Mouse (Mus musculus) lung, adult 2 months (tissue): Measurements from ENCODE around the gene Lmntd2.

Experiments used
- CTCF ChIP-seq: fragments of 200-500 bp; IDR thresholded peaks from 2 replicates; pipeline ENCODE4 v1.5.1; 2011; ENCODE audit warnings: mild to moderate bottlenecking, low read length, control low read depth; ENCODE audit not compliant: insufficient read depth
- POLR2A ChIP-seq: fragments of 200-500 bp; IDR thresholded peaks from 2 replicates; pipeline ENCODE4 v1.6.1; 2011; ENCODE audit warnings: low read depth, mild to moderate bottlenecking, control low read depth, low read length, borderline replicate concordance; ENCODE audit errors: extremely low read depth

DNA sequence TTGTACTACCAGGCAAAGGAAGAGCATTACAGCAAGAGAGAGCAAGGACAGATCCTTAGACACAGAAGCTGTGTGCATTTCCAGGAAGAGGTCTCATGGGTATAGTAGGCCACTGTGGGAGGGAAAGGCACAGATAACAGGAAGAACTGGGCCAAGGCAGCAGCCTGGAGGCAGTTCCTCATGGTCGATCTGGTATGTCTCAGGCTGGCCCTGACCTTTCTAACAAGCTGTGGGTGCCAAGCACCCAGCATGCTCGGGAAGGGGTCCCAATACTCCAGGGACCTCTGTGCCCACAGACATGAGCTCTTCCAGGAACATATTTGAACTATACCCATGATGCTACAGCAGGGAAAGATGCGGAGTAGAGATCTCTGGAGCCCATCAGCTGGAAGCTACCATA is 9.3 kb downstream of the Lmntd2 start:
- TF ChIP-seq CTCF (no peak), POLR2A (no peak)
